Mouse (Mus musculus): ENCODE measurements around the gene Pi16.

- TF ChIP-seq CTCF (IDR thresholded peaks at IDR 0.05; ENCODE audit: low read depth, low read length) (no peak), POLR2A (IDR thresholded peaks at IDR 0.05; ENCODE audit: extremely low read depth, insufficient read depth, low read length) (no peak)
Observed at GRCm38 (mm10) chr17:29270148-29270698, 47.3 kb upstream of the Pi16 start.

Data from liver, adult 2 months (tissue).